Mouse (Mus musculus) midbrain, embryonic 10.5 days (tissue): ENCODE data around the gene Srsf3. TPM values are rescaled to one million over a fixed set of nuclear protein-coding genes. Genes with fewer than 3 reads are reported as not detected.

ENCODE experiments used
- DNase-seq: peaks from one replicate; pipeline ENCODE4 v3.0.0-alpha.2; 2017; ENCODE audit warnings: low spot score
- H3K27ac ChIP-seq: fragments of 300-500 bp; sonication (generic); replicated peaks from 2 replicates; pipeline ENCODE4 v1.5.1; 2016; ENCODE audit warnings: mild to moderate bottlenecking
- H3K27me3 ChIP-seq: fragments of 300-500 bp; sonication (generic); 2 replicates; pipeline ENCODE4 v1.6.1; 2016; ENCODE audit warnings: low read depth, mild to moderate bottlenecking; ENCODE audit not compliant: poor library complexity, severe bottlenecking
- H3K36me3 ChIP-seq: fragments of 300-500 bp; sonication (generic); 2 replicates; pipeline ENCODE4 v1.6.1; 2016; ENCODE audit warnings: mild to moderate bottlenecking, moderate library complexity
- H3K4me1 ChIP-seq: fragments of 300-500 bp; sonication (generic); 2 replicates; pipeline ENCODE4 v1.6.1; 2016
- H3K4me3 ChIP-seq: fragments of 300-500 bp; sonication (generic); 2 replicates; pipeline ENCODE4 v1.5.1; 2016; ENCODE audit warnings: mild to moderate bottlenecking, moderate library complexity
- H3K9me3 ChIP-seq: fragments of 300-500 bp; sonication (generic); replicated peaks from 2 replicates; pipeline ENCODE4 v1.6.1; 2016; ENCODE audit warnings: mild to moderate bottlenecking
- WGBS: fragments of 180-500 bp; shearing (Covaris S2); methylation state at CpG from one replicate; pipeline ENCODE4 v1.1.7; 2016; 5-methylcytosine and 5-hydroxymethylcytosine counted together
- polyA plus RNA-seq: library from polyadenylated mRNA; unstranded; fragments of >200 nt; fragmentation: Nextera tagmentation; extraction: Ambion mirVana; gene quantifications from 2 replicates; pipeline ENCODE4 v1.2.1, GENCODE M21; 2016

Srsf3 gene
- polyA plus RNA-seq, 1 experiment from 2014 or later, result 839 TPM

- Histone ChIP-seq H3K27ac (peak overlapping the region; percentile 65), H3K4me1 (peaks cover 47% of the 10 kb centered on the region), H3K9me3 (no peaks in the 10 kb centered on the region), H3K36me3 (no peaks in the 10 kb centered on the region), H3K4me3 (peak overlapping the region; percentile 38; the same call in 1 of the 2 replicates), H3K27me3 (peaks cover 40% of the 10 kb centered on the region)
- DNase-seq, result peak; percentile 48
- 24% methylated on average over 14 of the region's 14 CpGs for WGBS
These were observed 45.5 kb downstream of the Srsf3 start for GRCm38 (mm10) chr17:29077786-29078509.

GRCm38 (mm10) chr17:29078519-29079383 is 46.3 kb downstream of the Srsf3 start:
- H3K4me3 ChIP-seq, result peak overlapping the region; percentile 38
- peaks cover 45% of the 10 kb centered on the region for H3K27me3 ChIP-seq
- 0 out of 2 replicates have a peak, but pooled peaks cover 3% of the 10 kb centered on the region for H3K9me3 ChIP-seq
- peaks cover 40% of the 10 kb centered on the region for H3K4me1 ChIP-seq
- peak; percentile 44 for DNase-seq
- H3K27ac ChIP-seq, result peak overlapping the region; percentile 65
- no peaks in the 10 kb centered on the region for H3K36me3 ChIP-seq
- WGBS, result 4% methylated on average over 25 of the region's 25 CpGs

- H3K9me3 ChIP-seq, result 0 out of 2 replicates have a peak, but pooled peaks cover 4% of the 10 kb centered on the region
- H3K4me3 ChIP-seq, result peak overlapping the region; percentile 25
- WGBS, result 3% methylated on average over 23 of the region's 23 CpGs
- DNase-seq, result no peak
- peak overlapping the region; percentile 43; the same call in 1 of the 2 replicates for H3K27ac ChIP-seq
- H3K27me3 ChIP-seq, result peaks cover 47% of the 10 kb centered on the region
- H3K36me3 ChIP-seq, result no peaks in the 10 kb centered on the region
- H3K4me1 ChIP-seq, result peaks cover 36% of the 10 kb centered on the region
These were observed 48.6 kb downstream of the Srsf3 start for GRCm38 (mm10) chr17:29080758-29081617.

GRCm38 (mm10) chr17:29081618-29082381 is 49.4 kb downstream of the Srsf3 start:
- Histone ChIP-seq H3K27ac (peak overlapping the region; percentile 28; the same call in 1 of the 2 replicates), H3K27me3 (peaks cover 47% of the 10 kb centered on the region), H3K36me3 (no peaks in the 10 kb centered on the region), H3K4me1 (peaks cover 36% of the 10 kb centered on the region), H3K9me3 (0 out of 2 replicates have a peak, but pooled peaks cover 4% of the 10 kb centered on the region), H3K4me3 (peak overlapping the region; percentile 25)
- WGBS, result 4% methylated on average over 21 of the region's 21 CpGs
- peak; percentile 36 for DNase-seq

- Histone ChIP-seq H3K4me3 (no peak overlapping the region), H3K27me3 (peaks cover 47% of the 10 kb centered on the region), H3K27ac (no peak overlapping the region), H3K4me1 (peaks cover 27% of the 10 kb centered on the region), H3K9me3 (0 out of 2 replicates have a peak, but pooled peaks cover 4% of the 10 kb centered on the region), H3K36me3 (no peaks in the 10 kb centered on the region)
- 92% methylated on average over 8 of the region's 8 CpGs for WGBS
- no peak for DNase-seq
These were observed 51.2 kb downstream of the Srsf3 start for GRCm38 (mm10) chr17:29083586-29083985.

- whole genome bisulfite sequencing, result 93% methylated on average over 7 of the region's 7 CpGs
- H3K27ac ChIP-seq, result no peak overlapping the region
- peaks cover 37% of the 10 kb centered on the region for H3K27me3 ChIP-seq
- no peak for DNase-seq
- H3K4me3 ChIP-seq, result no peak overlapping the region
- 0 out of 2 replicates have a peak, but pooled peaks cover 4% of the 10 kb centered on the region for H3K9me3 ChIP-seq
- H3K36me3 ChIP-seq, result no peaks in the 10 kb centered on the region
- H3K4me1 ChIP-seq, result peaks cover 20% of the 10 kb centered on the region
These were observed 52.2 kb downstream of the Srsf3 start for GRCm38 (mm10) chr17:29084656-29085055.

GRCm38 (mm10) chr17:29085266-29085665 is 52.8 kb downstream of the Srsf3 start:
- 82% methylated on average over 10 of the region's 10 CpGs for WGBS
- no peaks in the 10 kb centered on the region for H3K36me3 ChIP-seq
- H3K9me3 ChIP-seq, result 0 out of 2 replicates have a peak, but pooled peaks cover 4% of the 10 kb centered on the region
- no peak overlapping the region for H3K27ac ChIP-seq
- peaks cover 20% of the 10 kb centered on the region for H3K4me1 ChIP-seq
- peaks cover 32% of the 10 kb centered on the region for H3K27me3 ChIP-seq
- DNase-seq, result no peak
- H3K4me3 ChIP-seq, result no peak overlapping the region

- Histone ChIP-seq H3K4me1 (peaks cover 9% of the 10 kb centered on the region), H3K9me3 (0 out of 2 replicates have a peak, but pooled peaks cover 4% of the 10 kb centered on the region), H3K27ac (no peak overlapping the region), H3K27me3 (peaks cover 29% of the 10 kb centered on the region), H3K36me3 (no peaks in the 10 kb centered on the region), H3K4me3 (no peak overlapping the region)
- no peak for DNase-seq
- 77% methylated on average over 4 of the region's 4 CpGs for WGBS
These were observed 54.5 kb downstream of the Srsf3 start for GRCm38 (mm10) chr17:29086916-29087315.

- DNase-seq, result no peak
- H3K36me3 ChIP-seq, result no peaks in the 10 kb centered on the region
- WGBS, result 85% methylated on average over 3 of the region's 3 CpGs
These were observed 58.3 kb downstream of the Srsf3 start, which contains the start of gene Cdkn1a for GRCm38 (mm10) chr17:29090776-29091175. Gene Cdkn1a, plus strand, starts transcription at chr17:29090976.

GRCm38 (mm10) chr17:29091348-29091944 is 59.0 kb downstream of the Srsf3 start:
- Histone ChIP-seq H3K9me3 (no peaks in the 10 kb centered on the region), H3K4me3 (no peak overlapping the region), H3K27ac (no peak overlapping the region), H3K36me3 (no peaks in the 10 kb centered on the region), H3K4me1 (peaks cover 33% of the 10 kb centered on the region), H3K27me3 (peaks cover 58% of the 10 kb centered on the region)
- DNase-seq, result no peak
- 46% methylated on average over 6 of the region's 6 CpGs for WGBS

More at GRCm38 (mm10) chr17:29090776-29091175, 58.3 kb downstream of the Srsf3 start, which contains the start of gene Cdkn1a:
- H3K27me3 ChIP-seq, result peaks cover 51% of the 10 kb centered on the region
- H3K4me1 ChIP-seq, result peaks cover 32% of the 10 kb centered on the region
- H3K4me3 ChIP-seq, result no peak within 1 kb of the TSS
- H3K27ac ChIP-seq, result no peak within 1 kb of the TSS
- no peaks in the 10 kb centered on the region for H3K9me3 ChIP-seq

- Histone ChIP-seq H3K27me3 (peaks cover 64% of the 10 kb centered on the region), H3K27ac (no peak overlapping the region), H3K9me3 (no peaks in the 10 kb centered on the region), H3K36me3 (no peaks in the 10 kb centered on the region), H3K4me1 (peaks cover 33% of the 10 kb centered on the region), H3K4me3 (no peak overlapping the region)
- WGBS, result 70% methylated on average over 5 of the region's 5 CpGs
- DNase-seq, result no peak
These were observed 60.1 kb downstream of the Srsf3 start for GRCm38 (mm10) chr17:29092497-29092896.
